In genomic region chr3:66220554-66221242, GRCm38 (mm10) we compare ENCODE assay signal across 8 mouse cellular contexts. TPM values are rescaled to one million over a fixed set of nuclear protein-coding genes. Genes with fewer than 3 reads are reported as not detected.
DNase-seq lines count a peak whose midpoint lies in the region; ATAC-seq and TF ChIP-seq lines count a peak whose summit lies in the region.

No protein-coding gene starts in this region.

- ATAC-seq in embryonic facial prominence, embryonic 11.5 days (replicated peaks; ENCODE audit: insufficient number of reproducible peaks, low FRiP score, low TSS enrichment, low read depth) = peak; percentile 89
- ATAC-seq in heart, embryonic 13.5 days (ENCODE audit: extremely low read depth, insufficient number of reproducible peaks, low FRiP score, low TSS enrichment) = peak; percentile 25; the same call in 1 of the 2 replicates
- 0 out of 2 replicates have a peak, but pooled peaks have one; percentile 43 for ATAC-seq in liver, postnatal 0 days
- ATAC-seq in activated CD4-positive, CD25-positive, alpha-beta regulatory T cell, adult 4 months = no peak

- TF ChIP-seq CTCF in kidney, adult 2 months (conservative IDR thresholded peaks at IDR 0.05; ENCODE audit: insufficient read depth, insufficient read length, low read depth, low read length) = no peak
- TF ChIP-seq CTCF in liver, postnatal 0 days (IDR thresholded peaks at IDR 0.05; ENCODE audit: low read depth) = no peak

- WGBS in kidney, adult 2 months = 18% methylated on average over 54 of the region's 54 CpGs
- under 1% methylated on average over 50 of the region's 54 CpGs for WGBS in embryonic facial prominence, embryonic 11.5 days
- WGBS in heart, embryonic 13.5 days = under 1% methylated on average over 54 of the region's 54 CpGs
- WGBS in liver, postnatal 0 days (ENCODE audit: insufficient replicate concordance) = under 1% methylated on average over 54 of the region's 54 CpGs

- H3K4me3 ChIP-seq in kidney, adult 2 months (ENCODE audit: insufficient read depth, low read depth, low read length) = peak overlapping the region; percentile 31
- peak overlapping the region; percentile 64 for H3K4me3 ChIP-seq in embryonic facial prominence, embryonic 11.5 days (ENCODE audit: low read depth, low read length)
- peak overlapping the region; percentile 71 for H3K4me3 ChIP-seq in heart, embryonic 13.5 days
- peak overlapping the region; percentile 31 for H3K4me3 ChIP-seq in liver, postnatal 0 days (ENCODE audit: low read depth, low read length)

- peak; percentile 14 for DNase-seq in kidney, adult 2 months
- no peak for DNase-seq in kidney, adult 11 months
- peak; percentile 62 for DNase-seq in embryonic facial prominence, embryonic 11.5 days (ENCODE audit: low spot score)
- peak; percentile 10 to 40 for DNase-seq in kidney, postnatal 25 days
- peak; percentile 33 for DNase-seq in liver, postnatal 0 days
- peak; percentile 55 for DNase-seq in ovary, postnatal 36 days (ENCODE audit: low spot score)

- H3K4me2 ChIP-seq in embryonic facial prominence, embryonic 11.5 days (ENCODE audit: low read depth, low read length) = peak overlapping the region; percentile 90
- peak overlapping the region; percentile 96 for H3K4me2 ChIP-seq in heart, embryonic 13.5 days
- peak overlapping the region; percentile 63 for H3K4me2 ChIP-seq in liver, postnatal 0 days (ENCODE audit: low read depth, low read length)

- peak overlapping the region; percentile 86 for H3K9ac ChIP-seq in embryonic facial prominence, embryonic 11.5 days (replicated peaks; ENCODE audit: low read length)
- peak overlapping the region; percentile 85 for H3K9ac ChIP-seq in heart, embryonic 13.5 days
- H3K9ac ChIP-seq in liver, postnatal 0 days (replicated peaks) = no peak overlapping the region

- H3K4me1 ChIP-seq in kidney, adult 2 months (ENCODE audit: control insufficient read depth, insufficient read depth, low read length) = no peaks in the 10 kb centered on the region
- H3K4me1 ChIP-seq in embryonic facial prominence, embryonic 11.5 days (ENCODE audit: control insufficient read depth, insufficient read depth, low read length) = peaks cover 3% of the 10 kb centered on the region; the same call in 1 of the 2 replicates
- 0 out of 2 replicates have a peak, but pooled peaks cover 13% of the 10 kb centered on the region for H3K4me1 ChIP-seq in heart, embryonic 13.5 days
- peaks cover 3% of the 10 kb centered on the region; the same call in 1 of the 2 replicates for H3K4me1 ChIP-seq in liver, postnatal 0 days (ENCODE audit: insufficient read depth)

- no peaks in the 10 kb centered on the region for H3K36me3 ChIP-seq in kidney, adult 2 months (ENCODE audit: control insufficient read depth, insufficient read depth, low read length)
- H3K36me3 ChIP-seq in embryonic facial prominence, embryonic 11.5 days (replicated peaks; ENCODE audit: control insufficient read depth, insufficient read depth, low read depth, low read length) = no peaks in the 10 kb centered on the region
- no peaks in the 10 kb centered on the region for H3K36me3 ChIP-seq in heart, embryonic 13.5 days
- no peaks in the 10 kb centered on the region for H3K36me3 ChIP-seq in liver, postnatal 0 days (replicated peaks; ENCODE audit: insufficient read depth, low read length)

- no peak for TF ChIP-seq POLR2A in kidney, adult 2 months (IDR thresholded peaks at IDR 0.05; ENCODE audit: low read depth, low read length)

- H3K9me3 ChIP-seq in embryonic facial prominence, embryonic 11.5 days (replicated peaks; ENCODE audit: control insufficient read depth, low read length) = no peaks in the 10 kb centered on the region
- H3K9me3 ChIP-seq in heart, embryonic 13.5 days = no peaks in the 10 kb centered on the region
- H3K9me3 ChIP-seq in liver, postnatal 0 days (ENCODE audit: low read length) = no peaks in the 10 kb centered on the region

- no peak overlapping the region for H3K27ac ChIP-seq in kidney, adult 2 months (ENCODE audit: insufficient read depth, low read depth, low read length)
- H3K27ac ChIP-seq in embryonic facial prominence, embryonic 11.5 days (replicated peaks; ENCODE audit: low read depth, low read length) = peak overlapping the region; percentile 80
- peak overlapping the region; percentile 79 for H3K27ac ChIP-seq in heart, embryonic 13.5 days (replicated peaks)
- no peak overlapping the region for H3K27ac ChIP-seq in liver, postnatal 0 days (ENCODE audit: low read depth)

- no peaks in the 10 kb centered on the region for H3K27me3 ChIP-seq in kidney, adult 2 months (replicated peaks; ENCODE audit: control insufficient read depth, insufficient read depth, low read length)
- H3K27me3 ChIP-seq in embryonic facial prominence, embryonic 11.5 days (ENCODE audit: control insufficient read depth, insufficient read depth, low read length) = no peaks in the 10 kb centered on the region
- H3K27me3 ChIP-seq in heart, embryonic 13.5 days (replicated peaks) = peaks cover 16% of the 10 kb centered on the region; the same call in 1 of the 2 replicates
- H3K27me3 ChIP-seq in liver, postnatal 0 days (ENCODE audit: insufficient read depth, low read length) = peaks cover 27% of the 10 kb centered on the region

- no peak for TF ChIP-seq EP300 in liver, postnatal 0 days (IDR thresholded peaks at IDR 0.05; ENCODE audit: low read depth)

RNA-seq across cellular contexts. Expression of gene Ptx3, which starts 1.0 kb away (rescaled TPM):
- 0.41 and 0.62 TPM in 2 replicates for polyA plus RNA-seq in kidney, adult 2 months (2012; rRNA removed)
- 29.2 and 31.9 TPM in 2 replicates for polyA plus RNA-seq in embryonic facial prominence, embryonic 11.5 days (2014; fragmentation: Nextera tagmentation; extraction: Ambion mirVana)
- 5.7 and 6.0 TPM in 2 replicates for polyA plus RNA-seq in heart, embryonic 13.5 days (2015; fragmentation: Nextera tagmentation; extraction: Ambion mirVana)
- 0.06 and 0.07 TPM in 2 replicates for polyA plus RNA-seq in liver, postnatal 0 days (2015; fragmentation: Nextera tagmentation; extraction: Ambion mirVana)
- polyA plus RNA-seq in activated CD4-positive, CD25-positive, alpha-beta regulatory T cell, adult 4 months (2017; shearing (Covaris generic)) = not detected

Comparison
In these comparisons a context has a peak if more than half of its experiments do, and no peak if none do; other contexts are left out.
1. H3K27ac ChIP-seq: peak in embryonic facial prominence, embryonic 11.5 days (single experiment) and heart, embryonic 13.5 days (single experiment); none in kidney, adult 2 months (single experiment) and liver, postnatal 0 days (single experiment).
2. Peak in every context shown above with its lines, with median percentiles within 50 percentile points of each other: H3K4me3 ChIP-seq and H3K4me2 ChIP-seq.